Mouse (Mus musculus) layer of hippocampus, postnatal 25 days (tissue): ENCODE data around the gene Rnf216. TPM values are rescaled to one million over a fixed set of nuclear protein-coding genes. Genes with fewer than 3 reads are reported as not detected.

ENCODE experiments used
- DNase-seq, 2 experiments: peaks; one replicate each; pipeline ENCODE4 v3.0.0; 2022; ENCODE audit warnings: mixed read lengths in 2 of 2, low spot score in 1 of 2; ENCODE audit errors: extremely low spot score in 1 of 2
- total RNA-seq, 2 experiments: library from RNA; stranded (reverse); gene quantifications; 2 replicates each; pipeline ENCODE4 v1.2.3; 2021

The Rnf216 gene
- total RNA-seq, 2 experiments from 2014 or later: 46.6 to 47.5 TPM

- DNase-seq: no peak
Measured at GRCm38 (mm10) chr5:143103231-143103630, 9.6 kb downstream of the Rnf216 start.

DNA sequence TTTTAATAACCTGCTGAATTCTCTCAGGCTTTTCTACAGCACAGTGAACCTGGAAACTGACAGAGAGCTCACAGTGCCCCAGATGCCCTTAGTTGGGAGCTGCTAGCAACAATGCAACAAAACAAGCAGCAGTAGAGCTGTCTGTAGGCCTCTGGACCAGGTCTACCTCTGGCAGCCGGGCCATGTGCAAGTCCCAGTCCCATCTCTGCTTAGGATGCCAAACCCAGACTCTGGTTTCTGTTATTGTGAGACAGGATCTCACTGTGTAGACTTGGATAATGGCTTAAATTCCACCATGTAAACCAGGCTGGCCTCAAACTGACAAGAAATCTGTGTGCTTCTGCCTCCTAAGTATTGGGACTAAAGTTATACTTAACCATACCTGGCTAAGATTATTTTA, 11.2 kb downstream of the Rnf216 start:
- no peak for DNase-seq

DNA sequence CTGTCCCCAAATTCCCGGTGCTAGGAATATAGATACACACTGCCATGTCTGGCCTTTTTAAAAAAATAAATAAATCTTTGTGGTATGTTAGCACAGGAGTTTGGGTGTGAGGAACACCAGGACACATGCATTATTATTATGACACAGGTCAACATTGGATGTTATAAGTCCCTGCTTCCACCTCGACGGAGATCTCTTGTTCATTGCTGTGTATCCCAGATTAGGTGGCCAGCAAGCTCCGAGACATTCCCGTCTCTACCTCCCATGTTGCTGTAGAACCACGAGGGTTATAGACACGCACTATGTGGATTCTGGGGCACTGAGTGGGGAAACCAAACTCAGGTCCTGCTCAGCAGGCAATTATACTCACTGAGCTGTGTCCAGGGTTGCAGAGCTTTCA, 17.5 kb downstream of the Rnf216 start:
- no peak for DNase-seq

DNA sequence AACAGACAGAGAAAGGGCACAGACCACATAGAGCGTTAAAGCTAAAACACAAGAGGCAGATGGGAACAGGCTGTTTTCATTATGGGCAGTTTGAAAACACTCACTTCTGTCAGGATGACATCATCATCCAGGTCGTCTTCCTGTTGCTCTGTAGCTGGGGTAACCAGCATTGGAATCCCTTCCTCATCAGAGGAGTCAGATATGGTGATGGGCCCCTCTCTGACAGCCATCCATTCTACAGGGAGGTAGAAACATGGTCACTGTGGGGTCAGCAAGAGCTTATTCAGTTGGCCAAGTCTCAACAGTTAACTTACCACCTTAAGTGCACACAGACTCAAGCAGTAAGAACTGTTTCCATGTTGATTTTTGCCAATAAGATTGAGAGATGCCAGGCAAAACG, 19.9 kb downstream of the Rnf216 start:
- DNase-seq: no peak

GRCm38 (mm10) chr5:143084898-143085297, 27.9 kb downstream of the Rnf216 start:
- peak in 1 of 2 experiments; percentile 49 for DNase-seq

- DNase-seq: no peak
Measured at GRCm38 (mm10) chr5:143079806-143080205, 33.0 kb downstream of the Rnf216 start.

DNA sequence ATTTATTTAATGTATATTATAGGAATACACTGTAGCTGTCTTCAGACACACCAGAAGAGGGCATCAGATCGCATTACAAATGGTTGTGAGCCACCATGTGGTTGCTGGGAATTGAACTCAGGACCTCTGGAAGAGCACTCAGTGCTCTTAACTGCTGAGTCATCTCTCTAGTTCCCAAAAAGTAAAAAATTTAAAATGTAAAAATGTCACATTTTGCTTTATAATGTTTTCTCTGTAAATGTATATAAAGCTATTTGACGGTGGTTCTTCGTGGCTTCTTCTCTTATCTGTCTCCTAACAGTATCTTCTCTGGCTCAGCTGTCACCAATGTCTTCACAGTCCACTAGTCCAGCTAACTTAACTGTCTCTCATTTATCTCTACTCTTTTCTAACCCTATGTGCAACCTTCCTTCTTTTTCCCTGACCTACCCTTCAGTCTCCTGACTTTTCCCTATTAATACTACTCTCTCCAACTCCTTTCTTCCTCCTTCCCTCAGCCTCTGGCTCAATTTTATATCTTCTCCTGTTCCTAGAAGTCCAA, 36.1 kb downstream of the Rnf216 start:
- DNase-seq: no peak

DNA sequence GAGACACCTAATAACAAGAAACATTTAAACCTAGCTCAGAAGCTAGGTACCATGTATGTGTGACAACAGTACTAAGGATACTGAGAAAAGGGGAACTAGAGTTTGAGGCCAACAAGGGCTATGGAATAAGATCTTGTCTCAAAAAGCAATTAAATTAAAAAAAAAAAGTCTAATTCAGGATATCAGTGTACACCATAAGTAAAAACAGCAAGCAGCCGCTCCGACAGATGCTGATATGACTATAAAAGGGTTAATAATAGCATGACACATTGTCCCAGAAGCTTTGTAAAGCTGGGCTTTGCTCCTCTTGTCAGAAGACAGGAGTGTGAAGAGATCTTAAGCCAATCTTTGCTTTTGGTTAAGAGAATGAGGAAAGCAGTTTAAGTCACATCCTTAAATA, 36.8 kb downstream of the Rnf216 start:
- DNase-seq: no peak

GRCm38 (mm10) chr5:143069048-143069447, 43.7 kb downstream of the Rnf216 start:
- no peak for DNase-seq

DNA sequence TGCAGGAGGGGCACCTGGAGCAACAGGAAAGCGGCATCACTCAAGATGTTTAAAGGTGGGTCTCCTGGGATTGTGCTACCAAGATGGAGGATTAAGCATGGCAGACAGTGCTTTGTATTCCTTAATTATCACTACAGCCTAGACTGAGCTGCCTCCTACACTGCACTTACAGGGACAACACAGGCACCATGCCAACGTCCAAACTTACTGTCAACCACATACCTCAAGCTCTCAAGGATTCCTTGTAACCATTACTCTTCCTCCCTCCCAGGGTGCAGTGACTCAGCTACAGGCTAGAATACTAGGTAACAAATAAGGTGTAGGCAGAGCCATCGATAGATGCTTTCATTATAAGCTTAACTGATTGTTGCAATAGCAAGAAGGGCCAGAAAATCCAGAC, 44.4 kb downstream of the Rnf216 start:
- no peak for DNase-seq

- peak in 1 of 2 experiments; percentile 61 for DNase-seq
Measured at GRCm38 (mm10) chr5:143066551-143066958, 46.2 kb downstream of the Rnf216 start.

GRCm38 (mm10) chr5:143066096-143066495, 46.7 kb downstream of the Rnf216 start:
- no peak for DNase-seq

DNA sequence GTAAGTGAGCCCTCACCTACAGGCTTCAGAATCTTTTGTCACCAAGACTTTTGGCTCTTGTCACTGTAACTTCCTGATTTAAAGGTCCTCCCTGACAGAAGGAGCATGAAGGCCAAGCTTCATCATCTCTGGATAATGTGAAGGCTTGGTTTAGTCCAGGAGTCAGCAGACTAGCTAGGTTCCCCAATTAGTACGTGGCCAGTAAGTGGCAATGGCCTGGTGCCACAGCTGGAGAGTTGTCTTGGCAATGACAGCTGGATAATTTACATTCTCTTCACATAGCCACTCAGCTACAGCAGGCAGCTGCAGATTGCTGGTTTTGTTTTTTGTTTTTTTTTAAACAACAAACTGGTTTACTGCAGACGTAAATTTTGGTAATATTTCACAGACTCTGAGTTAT, 47.6 kb downstream of the Rnf216 start:
- no peak for DNase-seq

- DNase-seq: no peak
Measured at GRCm38 (mm10) chr5:143062251-143062650, 50.5 kb downstream of the Rnf216 start.

- no peak for DNase-seq
Measured at GRCm38 (mm10) chr5:143061511-143061910, 51.3 kb downstream of the Rnf216 start.

DNA sequence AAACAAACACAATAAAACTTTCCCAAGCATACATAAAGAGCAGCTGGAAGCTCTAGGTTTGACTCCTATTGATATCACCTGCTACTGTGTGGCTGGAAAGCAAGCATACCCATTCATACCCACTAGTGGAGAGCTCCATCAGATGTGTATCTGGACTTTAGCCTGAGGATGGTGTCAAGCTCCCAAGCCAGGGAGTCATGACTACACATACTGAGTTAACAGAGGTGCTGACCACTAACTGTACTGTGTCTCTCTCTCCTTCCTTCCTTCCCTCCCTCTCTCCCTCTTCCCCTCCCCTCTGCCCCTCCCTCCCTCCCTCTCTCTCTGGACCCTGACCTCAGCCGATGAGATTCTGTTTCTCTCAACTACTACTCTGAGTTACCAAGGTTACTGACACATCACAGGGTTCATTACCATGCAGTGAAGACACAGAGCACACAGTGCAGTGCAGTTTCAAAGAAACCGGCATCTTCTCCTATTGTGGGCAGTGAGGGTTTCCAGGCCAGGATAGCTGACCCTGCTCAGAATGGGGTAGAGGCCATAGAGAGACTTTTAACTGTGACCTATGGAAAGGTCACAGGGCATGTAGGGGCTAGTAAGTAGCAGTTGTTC, 51.9 kb downstream of the Rnf216 start:
- DNase-seq: no peak

- no peak for DNase-seq
Measured at GRCm38 (mm10) chr5:143059958-143060357, 52.8 kb downstream of the Rnf216 start.

GRCm38 (mm10) chr5:143059182-143059581, 53.6 kb downstream of the Rnf216 start:
- no peak for DNase-seq

DNA sequence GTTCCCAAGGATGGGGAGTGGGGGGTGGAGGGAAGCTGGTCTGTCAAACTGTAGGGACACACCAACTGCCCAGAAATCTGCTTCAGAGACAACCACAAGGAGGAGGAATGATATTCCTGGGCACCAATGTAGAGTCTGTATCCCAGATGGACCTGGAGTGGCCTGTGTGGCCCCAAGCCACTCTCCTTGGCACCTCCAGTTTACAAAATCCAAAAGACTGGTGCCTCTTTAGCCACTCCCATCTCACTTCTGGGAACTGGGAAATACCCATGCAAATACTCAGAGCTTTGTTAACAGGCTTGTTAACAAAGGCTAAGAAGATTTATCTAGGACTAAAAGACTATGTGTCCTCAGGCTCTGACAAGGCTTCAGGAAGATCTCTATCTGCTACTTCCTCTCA, 54.1 kb downstream of the Rnf216 start:
- DNase-seq: no peak

DNA sequence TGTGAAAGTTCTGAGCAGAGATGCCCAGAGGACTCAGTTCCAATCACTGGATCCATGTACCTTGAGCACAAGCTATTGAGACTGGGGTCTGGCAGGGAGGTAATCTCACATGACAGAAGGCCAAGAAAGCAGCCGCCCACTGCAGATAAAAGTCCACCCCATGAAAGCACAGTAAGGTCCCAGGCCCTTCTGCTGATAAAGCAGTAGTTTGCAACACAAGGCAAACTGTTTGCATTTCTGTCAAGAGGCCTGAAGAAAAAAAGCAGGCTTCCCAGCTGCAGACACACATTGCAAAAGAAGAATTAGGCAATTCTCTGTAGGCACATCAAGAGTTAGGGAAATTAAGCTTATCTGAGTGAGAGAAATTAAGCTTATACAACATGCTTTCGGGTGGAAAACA, 54.6 kb downstream of the Rnf216 start:
- DNase-seq: no peak

GRCm38 (mm10) chr5:143057753-143058152, 55.0 kb downstream of the Rnf216 start:
- no peak for DNase-seq

GRCm38 (mm10) chr5:143056191-143056880, 56.5 kb downstream of the Rnf216 start:
- no peak for DNase-seq
